Mouse (Mus musculus) MEL (cell line): Measurements from ENCODE around the gene B3gnt7. TPM values are rescaled to one million over a fixed set of nuclear protein-coding genes. Genes with fewer than 3 reads are reported as not detected.

Experiments used
- DNase-seq: peaks from one replicate; pipeline ENCODE4 v3.0.0; 2011; ENCODE audit warnings: low read depth, low spot score
- H3K27ac ChIP-seq: 2 replicates; pipeline ENCODE4 v1.5.1; 2012; ENCODE audit warnings: low read depth, mild to moderate bottlenecking, control low read depth, low read length, moderate library complexity; ENCODE audit not compliant: control insufficient read depth
- H3K27me3 ChIP-seq, 2 experiments: fragments of 150-350 bp in 1 of 2; sonication (generic) in 1 of 2; 2 replicates each; pipeline ENCODE4 v1.6.1; 2012; ENCODE audit warnings: low read length in 2 of 2, mild to moderate bottlenecking in 2 of 2, improper control_type of control experiment in 1 of 2, moderate library complexity in 1 of 2; ENCODE audit not compliant: insufficient read depth in 2 of 2, control insufficient read depth in 1 of 2
- H3K36me3 ChIP-seq, 2 experiments: 2 replicates each; pipeline ENCODE4 v1.6.1; 2012 to 2014; ENCODE audit warnings: low read length in 2 of 2, improper control_type of control experiment in 1 of 2, inconsistent platforms in 1 of 2, mild to moderate bottlenecking in 1 of 2; ENCODE audit not compliant: insufficient read depth in 2 of 2, control insufficient read depth in 1 of 2
- H3K4me1 ChIP-seq, 2 experiments: fragments of 150-350 bp in 1 of 2; sonication (generic) in 1 of 2; 2 replicates each; pipeline ENCODE4 v1.6.1; 2012; ENCODE audit warnings: low read length in 2 of 2, improper control_type of control experiment in 1 of 2, mild to moderate bottlenecking in 1 of 2; ENCODE audit not compliant: insufficient read depth in 2 of 2, control insufficient read depth in 1 of 2
- H3K4me3 ChIP-seq, 2 experiments: fragments of 150-350 bp in 1 of 2; sonication (generic) in 1 of 2; 2 replicates each; pipeline ENCODE4 v1.5.1; 2012; ENCODE audit warnings: low read depth in 2 of 2, low read length in 2 of 2, mild to moderate bottlenecking in 2 of 2, moderate library complexity in 2 of 2, control low read depth in 1 of 2, improper control_type of control experiment in 1 of 2; ENCODE audit not compliant: control insufficient read depth in 1 of 2, insufficient read depth in 1 of 2
- H3K79me2 ChIP-seq: 2 replicates; pipeline ENCODE4 v1.6.1; 2012; ENCODE audit warnings: mild to moderate bottlenecking, low read length, moderate library complexity; ENCODE audit not compliant: control insufficient read depth, poor library complexity, insufficient read depth
- H3K9ac ChIP-seq: 2 replicates; pipeline ENCODE4 v1.6.1; 2012; ENCODE audit warnings: low read depth, mild to moderate bottlenecking, control low read depth, low read length, moderate library complexity; ENCODE audit not compliant: control insufficient read depth, poor library complexity, severe bottlenecking
- H3K9me3 ChIP-seq: fragments of 150-350 bp; sonication (generic); replicated peaks from 2 replicates; pipeline ENCODE4 v1.6.1; 2012; ENCODE audit warnings: mild to moderate bottlenecking, low read length, improper control_type of control experiment, moderate library complexity; ENCODE audit not compliant: insufficient read depth
- BHLHE40 ChIP-seq: IDR thresholded peaks from 2 replicates; pipeline ENCODE4 v1.6.1; 2012; ENCODE audit warnings: low read depth, mild to moderate bottlenecking, inconsistent platforms, low read length, improper control_type of control experiment, borderline replicate concordance
- CHD2 ChIP-seq: IDR thresholded peaks from 2 replicates; pipeline ENCODE4 v1.6.1; 2011; ENCODE audit warnings: low read length, improper control_type of control experiment
- ELF1 ChIP-seq: IDR thresholded peaks from 2 replicates; pipeline ENCODE4 v1.6.1; 2014; ENCODE audit warnings: low read depth, mild to moderate bottlenecking, inconsistent platforms, low read length, improper control_type of control experiment, moderate library complexity
- ETS1 ChIP-seq: IDR thresholded peaks from 2 replicates; pipeline ENCODE4 v1.6.1; 2012; ENCODE audit warnings: low read depth, mild to moderate bottlenecking, inconsistent platforms, low read length, improper control_type of control experiment, moderate library complexity
- KAT2A ChIP-seq: conservative IDR thresholded peaks from 2 replicates; pipeline ENCODE4 v1.6.1; 2012; ENCODE audit warnings: low read depth, low read length, improper control_type of control experiment, inconsistent platforms
- MAFK ChIP-seq: IDR thresholded peaks from 2 replicates; pipeline ENCODE4 v1.6.1; 2011; ENCODE audit warnings: low read depth, mild to moderate bottlenecking, low read length, improper control_type of control experiment, borderline replicate concordance
- MAX ChIP-seq: IDR thresholded peaks from 2 replicates; pipeline ENCODE4 v1.6.1; 2011; ENCODE audit warnings: low read length, improper control_type of control experiment
- MAZ ChIP-seq: IDR thresholded peaks from 2 replicates; pipeline ENCODE4 v1.6.1; 2012; ENCODE audit warnings: low read depth, mild to moderate bottlenecking, inconsistent platforms, low read length, improper control_type of control experiment
- MEF2A ChIP-seq: IDR thresholded peaks from 2 replicates; pipeline ENCODE4 v1.6.1; 2014; ENCODE audit warnings: low read depth, mild to moderate bottlenecking, inconsistent platforms, low read length, improper control_type of control experiment; ENCODE audit not compliant: poor library complexity, insufficient replicate concordance, severe bottlenecking; ENCODE audit errors: extremely low read depth
- MYB ChIP-seq: IDR thresholded peaks from 2 replicates; pipeline ENCODE4 v1.6.1; 2011; ENCODE audit warnings: mild to moderate bottlenecking, low read depth, low read length, improper control_type of control experiment
- POLR2A ChIP-seq, 2 experiments: IDR thresholded peaks; 2 replicates each; pipeline ENCODE4 v1.6.1; 2011 to 2012; ENCODE audit warnings: low read length in 2 of 2, mild to moderate bottlenecking in 2 of 2, control low read depth in 1 of 2, improper control_type of control experiment in 1 of 2, low read depth in 1 of 2, moderate library complexity in 1 of 2; ENCODE audit not compliant: control insufficient read depth in 1 of 2, insufficient read depth in 1 of 2, poor library complexity in 1 of 2
- POLR2AphosphoS2 ChIP-seq: IDR thresholded peaks from 2 replicates; pipeline ENCODE4 v1.6.1; 2011; ENCODE audit warnings: low read length, improper control_type of control experiment
- POLR2AphosphoS5 ChIP-seq: IDR thresholded peaks from 2 replicates; pipeline ENCODE4 v1.6.1; 2012; ENCODE audit warnings: low read depth, borderline replicate concordance, mild to moderate bottlenecking, inconsistent platforms, low read length, moderate library complexity, mixed read lengths
- RCOR1 ChIP-seq: IDR thresholded peaks from 2 replicates; pipeline ENCODE4 v1.6.1; 2012; ENCODE audit warnings: low read depth, mild to moderate bottlenecking, inconsistent platforms, low read length, improper control_type of control experiment
- SIN3A ChIP-seq: IDR thresholded peaks from 2 replicates; pipeline ENCODE4 v1.6.1; 2012; ENCODE audit warnings: low read length, improper control_type of control experiment, inconsistent platforms
- SMC3 ChIP-seq: IDR thresholded peaks from 2 replicates; pipeline ENCODE4 v1.6.1; 2011; ENCODE audit warnings: low read depth, low read length, improper control_type of control experiment
- TBP ChIP-seq: IDR thresholded peaks from 2 replicates; pipeline ENCODE4 v1.8.0; 2011; ENCODE audit warnings: low read depth, low read length, improper control_type of control experiment
- USF1 ChIP-seq: IDR thresholded peaks from 2 replicates; pipeline ENCODE4 v1.6.1; 2014; ENCODE audit warnings: low read depth, mild to moderate bottlenecking, inconsistent platforms, low read length, improper control_type of control experiment, moderate library complexity
- ZC3H11A ChIP-seq: IDR thresholded peaks from 2 replicates; pipeline ENCODE4 v1.6.1; 2012; ENCODE audit warnings: low read depth, mild to moderate bottlenecking, inconsistent platforms, low read length, improper control_type of control experiment
- ZMIZ1 ChIP-seq: IDR thresholded peaks from 2 replicates; pipeline ENCODE4 v1.6.1; 2012; ENCODE audit warnings: low read depth, mild to moderate bottlenecking, inconsistent platforms, low read length, improper control_type of control experiment, moderate library complexity
- ZNF384 ChIP-seq: IDR thresholded peaks from 2 replicates; pipeline ENCODE4 v1.6.1; 2012; ENCODE audit warnings: low read depth, mild to moderate bottlenecking, inconsistent platforms, low read length, improper control_type of control experiment
- polyA plus RNA-seq, 2 experiments: library from polyadenylated mRNA; stranded (reverse) in 1 of 2; unstranded in 1 of 2; fragments of >175 nt in 1 of 2; fragments of >200 nt in 1 of 2; gene quantifications; 2 replicates each; pipeline versions ENCODE4 v1.2.1 to v1.2.4; 2012; ENCODE audit warnings: low replicate concordance in 2 of 2, low read depth in 1 of 2; ENCODE audit not compliant: insufficient read length in 2 of 2, insufficient read depth in 1 of 2, missing spikeins in 1 of 2
- total RNA-seq: library from RNA; depleted of rRNA; stranded (reverse); fragments of 300-350 nt; gene quantifications from 2 replicates; pipeline ENCODE4 v1.2.3, GENCODE M21; 2012

Gene B3gnt7
- total and polyA plus RNA-seq, 3 experiments = 0.40 TPM; not detected in 2

- peak; percentile 52 for DNase-seq
- H3K79me2 ChIP-seq = no peaks in the 10 kb centered on the region
- H3K4me3 ChIP-seq = no peak overlapping the region
- H3K9ac ChIP-seq = no peak overlapping the region
- peaks cover 0 to 3% of the 10 kb centered on the region in 2 experiments; a peak in 2 of 4 replicates for H3K4me1 ChIP-seq
- TF ChIP-seq ZNF384 = no peak
- peak; percentile 11; the same call in 1 of the 2 replicates for TF ChIP-seq SMC3
- TF ChIP-seq, all 39 proteins: peak for 1
- H3K27me3 ChIP-seq = no peaks in the 10 kb centered on the region
- no peak overlapping the region for H3K27ac ChIP-seq
- H3K9me3 ChIP-seq = no peaks in the 10 kb centered on the region
- H3K36me3 ChIP-seq = peaks cover 6 to 25% of the 10 kb centered on the region in 2 experiments; a peak in 3 of 4 replicates
Measured at GRCm38 (mm10) chr1:86342371-86342770, 39.7 kb downstream of the B3gnt7 start.

DNA sequence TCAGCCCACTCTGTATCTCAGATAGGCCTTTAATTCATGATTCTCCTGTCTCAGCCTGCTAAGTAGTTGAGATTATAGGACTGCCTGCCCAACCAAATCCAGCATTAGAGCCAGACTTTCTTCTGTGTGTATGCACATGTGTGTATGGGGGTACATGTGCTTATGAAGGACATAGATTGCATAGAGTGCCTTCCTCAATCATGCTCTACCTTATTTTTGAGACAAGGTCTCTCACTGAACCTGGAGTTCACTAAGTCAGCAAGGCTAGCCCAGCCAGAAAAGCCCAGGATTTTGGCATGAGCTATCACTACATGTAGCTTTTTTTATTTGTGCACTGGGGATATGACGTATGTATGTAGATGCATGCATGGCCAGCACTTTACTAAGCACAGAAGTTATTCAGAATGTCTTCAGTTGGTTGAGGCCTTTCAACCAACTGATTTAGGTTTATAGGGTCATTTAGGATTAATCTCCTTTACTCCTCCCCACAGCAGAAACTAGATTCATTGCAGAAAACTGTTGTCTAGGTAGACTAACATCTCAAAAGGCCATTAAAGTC is 40.5 kb downstream of the B3gnt7 start:
- H3K27ac ChIP-seq = no peak overlapping the region
- H3K9ac ChIP-seq = no peak overlapping the region
- peaks cover 0 to 3% of the 10 kb centered on the region in 2 experiments; a peak in 2 of 4 replicates for H3K4me1 ChIP-seq
- TF ChIP-seq CHD2 = 0 out of 2 replicates have a peak, but pooled peaks have one; percentile 36
- TF ChIP-seq POLR2AphosphoS5 = peak; percentile 72; the same call in 1 of the 2 replicates
- TF ChIP-seq ZNF384 = no peak
- no peaks in the 10 kb centered on the region for H3K27me3 ChIP-seq
- no peak overlapping the region for H3K4me3 ChIP-seq
- DNase-seq = peak; percentile 64
- peaks cover 8 to 32% of the 10 kb centered on the region in 2 experiments; a peak in 3 of 4 replicates for H3K36me3 ChIP-seq
- no peaks in the 10 kb centered on the region for H3K9me3 ChIP-seq
- H3K79me2 ChIP-seq = no peaks in the 10 kb centered on the region

GRCm38 (mm10) chr1:86343969-86344861 is 41.6 kb downstream of the B3gnt7 start:
- H3K4me3 ChIP-seq = no peak overlapping the region
- DNase-seq = peak; percentile 85
- H3K9ac ChIP-seq = no peak overlapping the region
- H3K79me2 ChIP-seq = no peaks in the 10 kb centered on the region
- H3K9me3 ChIP-seq = no peaks in the 10 kb centered on the region
- H3K36me3 ChIP-seq = peaks cover 11 to 42% of the 10 kb centered on the region in 2 experiments; a peak in 3 of 4 replicates
- no peaks in the 10 kb centered on the region for H3K27me3 ChIP-seq
- peaks cover 0 to 6% of the 10 kb centered on the region in 2 experiments; a peak in 2 of 4 replicates for H3K4me1 ChIP-seq
- peak overlapping the region; percentile 66 for H3K27ac ChIP-seq
- TF ChIP-seq MAZ = no peak
- no peak for TF ChIP-seq MAX
- TF ChIP-seq SIN3A = peak; percentile 56
- no peak for TF ChIP-seq USF1
- TF ChIP-seq MEF2A = no peak
- TF ChIP-seq RCOR1 = peak; percentile 50; the same call in 1 of the 2 replicates
- TF ChIP-seq BHLHE40 = 0 out of 2 replicates have a peak, but pooled peaks have one; percentile 27
- TF ChIP-seq ELF1 = peak; percentile 79; the same call in 1 of the 2 replicates
- TF ChIP-seq POLR2AphosphoS5 = peak; percentile 91; the same call in 1 of the 2 replicates
- TF ChIP-seq POLR2AphosphoS2 = peak; percentile 99
- TF ChIP-seq KAT2A = no peak
- peak; percentile 52 for TF ChIP-seq ETS1
- no peak for TF ChIP-seq ZNF384
- TF ChIP-seq ZC3H11A = no peak
- TF ChIP-seq TBP = no peak
- TF ChIP-seq MYB = peak; percentile 48
- peak; percentile 73 for TF ChIP-seq ZMIZ1
- peak; percentile 81 for TF ChIP-seq CHD2
- TF ChIP-seq MAFK = no peak
- TF ChIP-seq POLR2A (IDR thresholded peaks at IDR 0.05; ENCODE audit: control insufficient read depth in 1 of 2, insufficient read depth in 1 of 2, low read depth in 1 of 2, low read length in 2 of 2, poor library complexity in 1 of 2) = peak in 1 of 2 experiments; percentile 68; a peak in 2 of 4 replicates
